Mouse (Mus musculus): Measurements from ENCODE around the gene Axl. TPM values are rescaled to one million over a fixed set of nuclear protein-coding genes. Genes with fewer than 3 reads are reported as not detected.

Gene Axl
- polyA plus RNA-seq, 1 experiment from 2014 or later = 56.5 TPM

GRCm38 (mm10) chr7:25790615-25791014 lies 2.1 kb upstream of the Axl start:
- Histone ChIP-seq H3K36me3 (no peaks in the 10 kb centered on the region), H3K9me3 (no peaks in the 10 kb centered on the region), H3K4me3 (no peak overlapping the region), H3K9ac (no peak overlapping the region), H3K4me2 (no peak overlapping the region), H3K4me1 (peaks cover 31% of the 10 kb centered on the region), H3K27me3 (no peaks in the 10 kb centered on the region), H3K27ac (no peak overlapping the region)
- 45% methylated on average over 8 of the region's 8 CpGs for WGBS
- ATAC-seq (ENCODE audit: borderline replicate concordance, extremely low read depth, low FRiP score, low TSS enrichment) = no peak

DNA sequence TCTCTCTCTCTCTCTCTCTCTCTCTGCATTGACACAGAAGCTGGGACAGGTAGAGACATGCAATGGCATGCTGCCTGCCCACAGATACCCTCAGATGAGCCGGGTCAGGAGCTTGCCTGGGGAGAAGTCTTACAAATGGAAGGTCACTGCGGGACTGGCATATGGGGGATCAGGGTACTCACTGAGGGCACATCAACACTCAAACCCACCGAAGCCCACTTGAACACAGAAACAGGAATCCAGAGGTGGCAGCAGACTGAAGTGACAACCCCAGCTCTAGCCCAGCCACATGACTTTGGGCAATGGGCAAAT lies 580 bp upstream of the Axl start:
- Histone ChIP-seq H3K27me3 (no peaks in the 10 kb centered on the region), H3K27ac (no peak overlapping the region), H3K4me2 (peak overlapping the region; percentile 87), H3K9me3 (no peaks in the 10 kb centered on the region), H3K4me1 (peaks cover 31% of the 10 kb centered on the region), H3K9ac (peak overlapping the region; percentile 60; the same call in 1 of the 2 replicates), H3K36me3 (no peaks in the 10 kb centered on the region), H3K4me3 (peak overlapping the region; percentile 59)
- WGBS = 18% methylated on average over 3 of the region's 3 CpGs
- ATAC-seq (ENCODE audit: borderline replicate concordance, extremely low read depth, low FRiP score, low TSS enrichment) = 0 out of 2 replicates have a peak, but pooled peaks have one; percentile 4

- Histone ChIP-seq H3K4me1 (peaks cover 36% of the 10 kb centered on the region), H3K4me3 (peak overlapping the region; percentile 59), H3K9ac (peak overlapping the region; percentile 60), H3K27ac (peak overlapping the region; percentile 47; the same call in 1 of the 2 replicates), H3K36me3 (no peaks in the 10 kb centered on the region), H3K27me3 (no peaks in the 10 kb centered on the region), H3K9me3 (no peaks in the 10 kb centered on the region), H3K4me2 (peak overlapping the region; percentile 87)
- WGBS = 15% methylated on average over 9 of the region's 9 CpGs
- ATAC-seq (ENCODE audit: borderline replicate concordance, extremely low read depth, low FRiP score, low TSS enrichment) = peak; percentile 4; the same call in 1 of the 2 replicates
Measured at GRCm38 (mm10) chr7:25787456-25788219, 867 bp downstream of the Axl start.

GRCm38 (mm10) chr7:25786974-25787373 lies 1.5 kb downstream of the Axl start:
- H3K4me1 ChIP-seq = peaks cover 42% of the 10 kb centered on the region

DNA sequence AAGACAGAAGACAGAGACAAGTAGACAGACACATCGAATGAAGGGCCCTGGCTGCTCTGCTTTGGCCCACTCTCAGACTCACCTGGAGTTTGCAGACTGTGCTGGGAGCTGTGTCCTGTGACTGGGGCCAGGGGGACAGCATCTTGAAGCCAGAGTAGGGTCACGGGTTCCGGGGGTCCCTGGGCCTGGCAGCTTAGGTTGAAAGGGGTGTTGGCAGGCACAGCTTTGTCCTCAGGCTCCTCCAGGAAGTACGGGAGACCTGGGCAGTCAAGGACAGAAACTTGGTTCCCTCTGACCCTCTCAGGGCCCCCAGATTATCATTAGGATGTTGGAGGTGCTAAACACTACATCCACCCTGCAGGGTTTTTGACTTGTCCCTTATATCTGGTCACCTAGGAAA lies 2.8 kb downstream of the Axl start:
- Histone ChIP-seq H3K9me3 (no peaks in the 10 kb centered on the region), H3K4me1 (peaks cover 54% of the 10 kb centered on the region), H3K27me3 (no peaks in the 10 kb centered on the region), H3K4me2 (no peak overlapping the region), H3K27ac (no peak overlapping the region), H3K9ac (no peak overlapping the region), H3K4me3 (no peak overlapping the region), H3K36me3 (no peaks in the 10 kb centered on the region)
- 67% methylated on average over 4 of the region's 4 CpGs for WGBS
- no peak for ATAC-seq (ENCODE audit: borderline replicate concordance, extremely low read depth, low FRiP score, low TSS enrichment)

More at GRCm38 (mm10) chr7:25786974-25787373, 1.5 kb downstream of the Axl start:
- Histone ChIP-seq H3K36me3 (no peaks in the 10 kb centered on the region), H3K27ac (no peak overlapping the region), H3K27me3 (no peaks in the 10 kb centered on the region), H3K9me3 (no peaks in the 10 kb centered on the region), H3K4me2 (peak overlapping the region; percentile 87), H3K9ac (peak overlapping the region; percentile 22; the same call in 1 of the 2 replicates), H3K4me3 (peak overlapping the region; percentile 59)
- 58% methylated on average over 4 of the region's 4 CpGs for WGBS
- no peak for ATAC-seq (ENCODE audit: borderline replicate concordance, extremely low read depth, low FRiP score, low TSS enrichment)

- H3K4me2 ChIP-seq = no peak overlapping the region
- H3K9me3 ChIP-seq = no peaks in the 10 kb centered on the region
- WGBS = 55% methylated on average over 1 of the region's 1 CpGs
- H3K36me3 ChIP-seq = no peaks in the 10 kb centered on the region
- H3K9ac ChIP-seq = no peak overlapping the region
- peaks cover 51% of the 10 kb centered on the region for H3K4me1 ChIP-seq
- H3K4me3 ChIP-seq = no peak overlapping the region
- H3K27me3 ChIP-seq = no peaks in the 10 kb centered on the region
- H3K27ac ChIP-seq = no peak overlapping the region
- no peak for ATAC-seq (ENCODE audit: borderline replicate concordance, extremely low read depth, low FRiP score, low TSS enrichment)
Measured at GRCm38 (mm10) chr7:25784808-25785207, 3.7 kb downstream of the Axl start.

DNA sequence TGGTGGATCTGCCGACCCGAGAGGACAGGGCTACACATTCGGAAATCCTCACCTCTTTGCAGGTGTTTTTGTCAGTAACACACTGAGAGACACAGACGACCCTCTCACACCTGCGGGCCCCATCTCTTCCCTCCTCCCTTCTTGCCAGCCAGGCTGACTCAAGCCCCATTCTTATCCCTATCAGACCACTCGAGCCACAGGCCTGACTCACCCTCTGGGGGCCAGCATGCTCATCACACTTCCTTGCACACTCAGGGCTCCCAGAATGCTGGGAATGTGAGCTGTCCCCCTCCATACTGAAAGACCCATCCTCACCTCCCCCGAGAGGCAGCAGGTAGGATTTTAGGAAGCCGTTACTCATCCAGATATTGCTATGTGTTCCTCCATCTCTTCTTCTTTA lies 4.8 kb downstream of the Axl start:
- Histone ChIP-seq H3K9ac (no peak overlapping the region), H3K27ac (no peak overlapping the region), H3K4me1 (peaks cover 42% of the 10 kb centered on the region), H3K36me3 (no peaks in the 10 kb centered on the region), H3K4me2 (no peak overlapping the region), H3K9me3 (no peaks in the 10 kb centered on the region), H3K4me3 (no peak overlapping the region), H3K27me3 (no peaks in the 10 kb centered on the region)
- WGBS = 52% methylated on average over 8 of the region's 8 CpGs
- ATAC-seq (ENCODE audit: borderline replicate concordance, extremely low read depth, low FRiP score, low TSS enrichment) = no peak

DNA sequence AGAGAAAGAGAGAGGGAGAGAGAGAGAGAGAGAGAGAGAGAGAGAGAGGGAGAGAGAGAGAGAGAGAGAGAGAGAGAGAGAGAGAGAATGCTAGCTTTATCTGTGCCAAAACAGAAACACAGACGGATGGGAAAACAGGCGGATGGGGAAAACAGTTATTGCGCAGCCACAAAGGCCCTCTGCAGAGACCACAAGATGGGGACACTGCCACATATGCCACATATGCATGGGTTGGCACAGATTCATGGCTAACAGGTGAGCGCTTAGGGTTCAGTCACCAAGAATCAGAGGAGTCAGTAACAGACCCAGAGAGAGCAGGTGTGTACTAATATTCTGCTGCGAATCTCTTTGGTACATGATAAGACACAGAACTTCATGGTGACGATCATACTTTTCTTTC lies 5.8 kb downstream of the Axl start:
- H3K4me1 ChIP-seq = peaks cover 32% of the 10 kb centered on the region
- H3K9me3 ChIP-seq = no peaks in the 10 kb centered on the region
- no peak overlapping the region for H3K4me3 ChIP-seq
- WGBS = 62% methylated on average over 6 of the region's 6 CpGs
- no peaks in the 10 kb centered on the region for H3K27me3 ChIP-seq
- no peak overlapping the region; the same call in 1 of the 2 replicates for H3K4me2 ChIP-seq
- H3K9ac ChIP-seq = no peak overlapping the region
- ATAC-seq (ENCODE audit: borderline replicate concordance, extremely low read depth, low FRiP score, low TSS enrichment) = no peak
- no peaks in the 10 kb centered on the region for H3K36me3 ChIP-seq
- peak overlapping the region; percentile 90; the same call in 1 of the 2 replicates for H3K27ac ChIP-seq

DNA sequence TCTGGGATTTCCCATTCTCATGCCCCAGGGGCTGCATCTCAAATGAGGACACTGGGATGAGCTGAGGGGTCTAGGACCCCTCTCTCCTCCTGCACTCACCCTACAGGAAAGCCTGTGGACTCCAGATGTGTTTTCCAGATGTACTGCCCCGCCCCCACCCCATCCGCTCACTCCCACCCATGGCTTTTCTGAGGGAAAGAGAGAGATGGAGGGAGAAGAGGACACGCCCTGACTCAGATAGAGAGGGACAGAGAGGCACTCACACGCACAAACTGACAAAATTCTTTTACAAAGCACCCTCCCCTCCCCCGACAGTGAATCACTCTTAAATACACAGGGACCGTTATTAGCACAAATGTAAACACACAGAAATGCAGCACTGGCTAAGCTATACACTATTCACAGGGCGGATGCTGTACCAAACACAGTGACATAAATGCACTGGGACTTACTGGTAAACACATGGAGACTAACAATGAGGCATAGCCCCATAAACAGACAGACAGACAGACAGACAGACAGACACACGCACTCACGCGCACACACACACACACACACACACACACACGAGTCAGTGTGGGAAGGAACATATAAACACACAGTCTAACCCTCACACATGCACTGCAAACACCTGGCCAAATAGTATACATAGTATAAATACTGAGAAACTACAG lies 6.4 kb downstream of the Axl start:
- H3K4me1 ChIP-seq = peaks cover 27% of the 10 kb centered on the region
- 23% methylated on average over 11 of the region's 11 CpGs for WGBS
- peak overlapping the region; percentile 37 for H3K9ac ChIP-seq
- peak overlapping the region; percentile 40 for H3K4me3 ChIP-seq
- H3K4me2 ChIP-seq = peak overlapping the region; percentile 90
- peak overlapping the region; percentile 90 for H3K27ac ChIP-seq
- ATAC-seq (ENCODE audit: borderline replicate concordance, extremely low read depth, low FRiP score, low TSS enrichment) = peak; percentile 74
- H3K9me3 ChIP-seq = no peaks in the 10 kb centered on the region
- no peaks in the 10 kb centered on the region for H3K36me3 ChIP-seq
- H3K27me3 ChIP-seq = no peaks in the 10 kb centered on the region

DNA sequence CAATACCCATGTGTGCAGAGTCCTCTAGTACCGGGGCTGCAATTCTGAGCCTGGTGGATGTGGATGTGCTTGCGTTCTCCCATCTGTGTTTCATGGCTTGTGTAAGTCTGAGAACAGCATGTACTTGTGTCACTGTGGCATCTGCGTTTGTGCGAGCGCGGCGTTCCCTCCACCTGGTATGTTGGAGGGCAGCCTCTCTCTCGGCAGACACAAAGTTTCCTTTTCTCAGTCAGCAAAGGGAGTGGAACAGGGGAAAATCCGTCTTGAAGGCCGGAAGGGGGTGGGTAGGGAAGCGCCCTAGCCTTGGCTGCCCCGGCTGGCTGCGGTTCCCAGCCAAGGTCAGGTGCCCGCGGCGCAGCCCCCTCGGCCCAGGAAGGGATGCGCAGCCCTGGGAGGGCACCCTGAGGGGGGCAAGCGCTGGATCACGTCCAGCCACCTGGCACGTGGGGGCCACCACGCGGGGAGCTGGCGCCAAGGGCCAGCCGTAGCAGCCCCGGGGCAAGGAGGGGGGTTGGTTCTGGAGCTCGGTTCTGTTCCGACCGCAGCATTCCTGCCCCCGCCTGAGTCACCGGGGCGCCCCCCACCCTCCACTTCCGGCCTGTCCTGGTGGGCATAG lies 7.1 kb downstream of the Axl start:
- WGBS = 9% methylated on average over 31 of the region's 33 CpGs
- H3K9ac ChIP-seq = peak overlapping the region; percentile 37
- H3K4me3 ChIP-seq = peak overlapping the region; percentile 40
- peaks cover 25% of the 10 kb centered on the region for H3K4me1 ChIP-seq
- no peaks in the 10 kb centered on the region for H3K27me3 ChIP-seq
- peak overlapping the region; percentile 90 for H3K4me2 ChIP-seq
- peak; percentile 15; the same call in 1 of the 2 replicates for ATAC-seq (ENCODE audit: borderline replicate concordance, extremely low read depth, low FRiP score, low TSS enrichment)
- no peaks in the 10 kb centered on the region for H3K36me3 ChIP-seq
- no peaks in the 10 kb centered on the region for H3K9me3 ChIP-seq
- H3K27ac ChIP-seq = peak overlapping the region; percentile 90

- Histone ChIP-seq H3K36me3 (no peaks in the 10 kb centered on the region), H3K4me3 (no peak overlapping the region), H3K27ac (peak overlapping the region; percentile 12), H3K4me1 (peaks cover 25% of the 10 kb centered on the region), H3K4me2 (no peak overlapping the region), H3K9ac (no peak overlapping the region), H3K27me3 (no peaks in the 10 kb centered on the region), H3K9me3 (no peaks in the 10 kb centered on the region)
- 56% methylated on average over 4 of the region's 4 CpGs for WGBS
- no peak for ATAC-seq (ENCODE audit: borderline replicate concordance, extremely low read depth, low FRiP score, low TSS enrichment)
Measured at GRCm38 (mm10) chr7:25780753-25781152, 7.8 kb downstream of the Axl start.

GRCm38 (mm10) chr7:25780021-25780420 lies 8.5 kb downstream of the Axl start:
- no peaks in the 10 kb centered on the region for H3K9me3 ChIP-seq

More at GRCm38 (mm10) chr7:25780021-25780420, 8.5 kb downstream of the Axl start:
- WGBS = 84% methylated on average over 5 of the region's 5 CpGs
- ATAC-seq (ENCODE audit: borderline replicate concordance, extremely low read depth, low FRiP score, low TSS enrichment) = no peak
- no peak overlapping the region for H3K4me2 ChIP-seq
- H3K36me3 ChIP-seq = no peaks in the 10 kb centered on the region
- no peak overlapping the region for H3K4me3 ChIP-seq
- no peak overlapping the region for H3K27ac ChIP-seq
- H3K9ac ChIP-seq = no peak overlapping the region
- H3K4me1 ChIP-seq = peaks cover 25% of the 10 kb centered on the region
- no peaks in the 10 kb centered on the region for H3K27me3 ChIP-seq
